Mouse (Mus musculus): ENCODE results near the gene Cdca3.

DNA sequence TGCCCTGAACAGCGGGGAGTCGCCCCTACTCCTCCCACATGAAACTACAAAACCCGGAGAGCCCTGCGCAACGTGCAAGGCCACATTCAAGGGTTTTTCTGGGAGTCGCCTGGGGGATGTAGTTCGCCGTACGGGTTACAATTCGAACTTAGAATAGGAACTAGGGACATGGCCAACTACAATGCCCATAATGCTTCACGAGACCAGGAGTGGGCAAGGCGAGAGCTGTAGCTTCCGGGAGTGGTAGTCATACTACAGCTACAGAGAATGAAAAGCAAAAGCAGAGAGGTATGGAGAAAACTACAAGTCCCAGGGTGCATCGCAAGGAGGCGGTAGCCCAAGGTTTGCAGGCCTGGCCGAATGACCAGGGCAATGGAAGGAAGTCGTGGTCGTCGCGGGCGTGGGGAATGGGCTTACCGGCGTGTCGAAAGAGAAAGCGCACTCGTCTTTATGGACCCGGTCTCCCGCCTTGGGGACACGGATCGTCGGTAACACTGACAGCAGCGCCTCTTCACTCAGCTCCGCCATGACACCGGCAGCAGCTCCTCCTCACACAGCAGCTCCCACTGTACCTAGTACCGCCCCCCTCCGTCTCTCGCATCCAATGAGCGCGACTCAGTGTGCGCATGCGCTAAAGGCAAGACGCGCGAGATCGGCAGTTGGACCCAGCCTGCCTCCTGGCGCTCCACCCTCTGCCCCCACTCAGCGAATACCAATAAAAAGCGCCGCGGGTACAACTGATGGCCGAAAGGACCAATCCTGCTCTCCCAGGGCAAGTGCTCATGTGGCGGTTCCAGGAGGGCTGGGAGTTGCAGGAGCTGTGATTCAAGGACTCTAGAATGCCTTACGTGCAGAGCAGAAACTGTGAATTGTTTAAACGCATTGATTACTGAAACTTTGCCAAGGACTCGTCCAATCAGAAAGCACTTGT, at the start of gene Cdca3, which contains the start of gene Usp5:
- TF ChIP-seq ZNF384 (IDR thresholded peaks at IDR 0.05; ENCODE audit: low read depth, low read length) (no peak), ZC3H11A (IDR thresholded peaks at IDR 0.05; ENCODE audit: borderline replicate concordance, low read depth, low read length) (no peak), HCFC1 (IDR thresholded peaks at IDR 0.05; ENCODE audit: borderline replicate concordance, insufficient read depth, low read length) (peak; percentile 99), MAFK (IDR thresholded peaks at IDR 0.05; ENCODE audit: insufficient read depth, low read depth, low read length) (no peak), CHD2 (IDR thresholded peaks at IDR 0.05; ENCODE audit: low read depth, low read length) (peak; percentile 89)

All from ES-E14 (cell line).